Comparison of ENCODE assay signal across 8 mouse cellular contexts in the genomic region with DNA sequence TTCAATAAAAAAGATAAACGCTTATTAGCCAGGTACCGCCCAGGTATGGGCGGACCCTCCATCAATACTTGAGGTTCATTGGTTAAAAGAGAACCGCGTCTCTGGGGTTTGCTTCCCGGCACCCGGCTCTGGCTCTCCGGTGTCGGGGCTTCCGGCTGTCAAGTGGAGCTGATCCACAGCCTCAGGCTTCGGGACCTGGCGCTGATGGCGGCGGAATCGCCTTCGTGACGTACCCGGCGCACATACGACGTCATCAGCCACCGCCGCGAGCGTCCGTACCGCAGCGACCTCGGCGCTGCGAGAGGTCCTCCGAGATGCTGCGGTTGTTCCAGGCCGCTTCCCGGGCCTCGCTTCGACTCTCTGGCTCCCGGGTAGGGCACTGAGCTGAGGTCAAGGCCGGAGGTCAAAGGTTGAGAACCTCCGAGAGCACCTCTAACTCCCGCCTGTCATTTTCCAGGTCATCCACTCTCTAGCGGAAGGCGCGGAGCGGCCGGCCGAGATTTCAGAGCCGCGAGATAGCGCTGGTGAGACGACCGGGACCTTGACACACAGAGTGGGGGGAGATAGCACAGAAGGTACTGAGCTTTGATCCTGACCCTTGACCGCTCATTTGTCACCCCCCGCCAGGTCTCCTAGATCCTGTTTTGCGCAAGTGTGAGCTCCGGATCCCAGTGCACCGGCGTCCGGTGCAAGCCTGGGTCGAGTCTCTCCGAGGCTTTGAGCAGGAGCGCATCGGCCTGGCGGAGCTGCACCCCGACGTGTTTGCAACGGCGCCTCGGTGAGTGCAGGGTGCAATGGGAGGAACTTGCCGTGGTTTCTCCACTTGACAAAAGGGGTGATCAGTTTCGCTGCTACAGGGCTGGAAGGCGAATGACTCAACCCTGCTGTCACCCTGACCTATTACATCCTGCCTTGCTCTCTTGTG. TPM values are rescaled to one million over a fixed set of nuclear protein-coding genes. Genes with fewer than 3 reads are reported as not detected.
A peak's percentile ranks its signal among the peaks of the same experiment; 100 is the strongest.
DNase-seq lines count a peak whose midpoint lies in the region; ATAC-seq lines count a peak whose summit lies in the region.

A gene (plus strand): TSS at position 112 of the 925 bp plus-strand sequence.

- H3K9ac ChIP-seq in hindbrain, embryonic 12.5 days = peak within 1 kb of the TSS; percentile 87

- peaks cover 9% of the 10 kb centered on the region for H3K4me1 ChIP-seq in hindbrain, embryonic 12.5 days

- peak; percentile 86 for DNase-seq in Muller cell, postnatal 12 days (ENCODE audit: inconsistent ontology term)
- DNase-seq in cerebellum, adult 9-11 months = peak; percentile 90
- peak; percentile 81 to 88 for DNase-seq in frontal cortex, postnatal 10 days (ENCODE audit: low spot score in 2 of 2)
- DNase-seq in layer of hippocampus, postnatal 14 days (ENCODE audit: low spot score in 2 of 2) = peak; percentile 91 to 93
- peak; percentile 91 for DNase-seq in lung, postnatal 14 days
- DNase-seq in retina, adult 2 months (ENCODE audit: low read depth, low spot score) = peak; percentile 81
- DNase-seq in thymus, postnatal 36 days = peak; percentile 75 to 80

- peaks cover 34% of the 10 kb centered on the region for H3K36me3 ChIP-seq in hindbrain, embryonic 12.5 days

- no peaks in the 10 kb centered on the region for H3K27me3 ChIP-seq in hindbrain, embryonic 12.5 days

- H3K4me2 ChIP-seq in hindbrain, embryonic 12.5 days (replicated peaks) = peak within 1 kb of the TSS; percentile 60

- ATAC-seq in hindbrain, embryonic 12.5 days (ENCODE audit: low FRiP score) = peak; percentile 91

- H3K27ac ChIP-seq in hindbrain, embryonic 12.5 days = peak within 1 kb of the TSS; percentile 76

- peak within 1 kb of the TSS; percentile 84 for H3K4me3 ChIP-seq in hindbrain, embryonic 12.5 days

- no peaks in the 10 kb centered on the region for H3K9me3 ChIP-seq in hindbrain, embryonic 12.5 days (replicated peaks)

- WGBS in hindbrain, embryonic 12.5 days = under 1% methylated on average over 72 of the region's 72 CpGs

RNA-seq across cellular contexts. Expression of the gene that starts here (rescaled TPM):
- 103 and 106 TPM in 2 replicates for polyA plus RNA-seq in hindbrain, embryonic 12.5 days (2016; fragmentation: Nextera tagmentation; extraction: Ambion mirVana)
- 10 to 100 TPM; 60.4 to 62.8 TPM for total RNA-seq in layer of hippocampus, postnatal 14 days (2021)

Comparison
In these comparisons a context has a peak if more than half of its experiments do, and no peak if none do; other contexts are left out.
1. Peak in every context shown above with its lines: DNase-seq, ATAC-seq, H3K4me3 ChIP-seq and H3K27ac ChIP-seq.